Mouse (Mus musculus) WW6 (cell line): ENCODE measurements around the gene Cby1.

Source experiments
- DNase-seq: peaks from one replicate; pipeline ENCODE4 v3.0.0-alpha.2; 2013; ENCODE audit warnings: low read depth, low spot score

Gene Cby1

DNA sequence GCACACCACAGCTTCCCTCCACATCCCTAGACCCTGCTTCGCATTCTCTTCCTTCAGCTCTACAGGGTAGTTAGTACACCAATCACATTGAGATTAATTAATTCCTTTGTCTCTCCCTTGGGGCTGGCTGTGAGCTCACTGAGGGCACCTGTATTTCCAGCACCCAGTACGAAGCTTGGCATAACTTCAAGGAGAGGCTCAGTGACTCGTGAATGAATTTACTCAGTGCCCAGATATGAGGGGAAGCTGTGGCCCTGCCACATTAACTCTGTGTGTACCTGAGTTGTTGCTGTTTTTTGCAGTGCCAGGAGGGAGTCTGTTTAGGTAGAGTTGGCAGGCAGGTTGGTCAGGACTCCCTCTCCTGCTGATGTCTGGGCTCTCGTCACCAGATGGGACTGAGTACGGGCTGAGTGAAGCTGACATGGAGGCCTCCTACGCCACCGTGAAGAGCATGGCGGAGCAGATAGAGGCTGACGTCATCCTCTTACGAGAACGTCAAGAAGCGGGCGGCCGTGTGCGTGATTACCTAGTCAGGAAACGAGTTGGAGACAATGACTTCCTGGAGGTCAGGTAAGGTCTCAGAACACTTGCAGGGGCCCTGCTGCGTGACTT lies 47.7 kb downstream of the Cby1 start:
- DNase-seq, result no peak

DNA sequence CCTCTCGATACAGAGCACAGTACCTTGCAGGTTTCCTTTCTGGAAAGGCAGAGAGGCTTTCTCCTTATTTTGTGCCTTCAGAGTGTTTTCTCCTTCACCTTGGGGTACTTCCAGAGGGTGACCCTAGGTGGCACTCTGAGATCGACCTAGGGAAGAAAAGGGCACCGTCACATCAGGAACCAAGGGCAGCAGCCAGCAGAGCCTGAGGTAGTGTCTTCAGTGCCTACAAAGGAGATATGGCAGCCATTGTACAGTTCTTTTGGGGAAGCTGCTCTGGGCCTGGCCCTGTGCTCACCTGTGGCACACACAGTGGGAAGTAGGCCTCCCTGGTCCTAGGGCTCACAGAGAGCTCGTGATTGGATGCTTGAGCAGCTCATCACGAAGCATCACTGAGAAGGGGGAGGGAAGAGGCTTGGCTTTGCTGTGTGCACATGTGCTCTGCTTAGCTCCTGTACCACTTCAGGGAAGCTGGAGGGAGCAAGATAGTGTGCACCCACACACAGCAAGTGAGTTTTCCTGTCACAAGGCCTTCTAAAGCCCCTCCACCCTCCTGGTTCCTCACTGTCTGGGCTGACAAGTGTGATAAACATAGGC lies 49.3 kb downstream of the Cby1 start:
- no peak for DNase-seq

DNA sequence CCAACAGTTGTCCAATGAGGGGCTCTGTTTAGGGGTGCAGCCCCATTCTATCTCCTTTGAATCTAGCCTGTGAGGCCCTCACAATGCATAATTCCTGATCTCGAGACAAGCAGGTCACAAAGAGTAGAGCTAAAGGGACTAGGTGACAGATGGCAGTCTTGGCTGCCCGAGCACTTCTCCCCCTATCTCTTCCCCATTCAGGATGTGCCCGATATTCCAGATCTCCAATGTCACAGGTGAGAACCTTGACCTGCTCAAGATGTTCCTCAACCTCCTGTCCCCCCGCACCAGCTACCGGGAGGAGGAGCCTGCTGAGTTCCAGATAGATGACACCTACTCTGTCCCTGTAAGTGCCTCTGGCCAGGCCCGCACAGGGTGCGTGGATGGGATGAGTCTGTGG lies 56.6 kb downstream of the Cby1 start:
- DNase-seq, result no peak

DNA sequence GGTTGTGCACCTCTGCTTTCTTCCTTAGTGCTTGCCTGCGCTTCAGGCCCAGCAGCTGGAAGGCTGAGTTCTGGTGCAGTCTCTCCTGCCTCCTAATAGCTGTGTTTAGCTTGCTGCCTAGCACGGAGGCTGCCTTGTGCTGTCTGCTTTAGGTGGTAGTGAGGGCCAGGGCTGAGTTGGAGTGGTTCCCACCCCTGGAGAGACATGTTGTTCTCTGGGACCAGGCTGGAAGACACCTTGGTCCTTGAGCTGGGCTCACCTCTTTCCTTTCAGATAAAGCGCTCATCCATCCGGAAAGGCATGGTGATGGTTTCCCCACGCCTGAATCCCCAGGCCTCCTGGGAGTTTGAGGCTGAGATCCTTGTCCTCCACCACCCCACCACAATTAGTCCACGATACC lies 57.7 kb downstream of the Cby1 start:
- no peak for DNase-seq
